Mouse (Mus musculus) v-Abl transformed pro-B cells (cell line): Measurements from ENCODE around the gene Rpl21.

Experiments
- in situ Hi-C, 2 experiments: fragments of 400-800 bp; cut with MboI; formaldehyde crosslinking; loops; one replicate each; pipeline ENCODE4 v1.15.1; 2025; ENCODE audit not compliant: unreplicated experiment in 2 of 2

The Rpl21 gene

GRCm38 (mm10) chr5:146832769-146833448, at the start of gene Rpl21:
TSS of gene Rpl21 (plus strand) at chr5:146832890.
- in situ Hi-C loops: no loop called here

GRCm38 (mm10) chr5:146783300-146783699, 49.4 kb upstream of the Rpl21 start:
- in situ Hi-C loops: no loop called here

- in situ Hi-C loops: no loop called here
Measured at GRCm38 (mm10) chr5:146783891-146784290, 48.8 kb upstream of the Rpl21 start.

GRCm38 (mm10) chr5:146786123-146786522, 46.6 kb upstream of the Rpl21 start:
- in situ Hi-C loops: no loop called here

- in situ Hi-C loops: no loop called here
Measured at GRCm38 (mm10) chr5:146789413-146789812, 43.3 kb upstream of the Rpl21 start.

- in situ Hi-C loops: loop anchor here in 1 of 2 experiments (5.0 kb wide), 1 partner anchor 84 kb away; no protein-coding TSS in a partner anchor
Measured at GRCm38 (mm10) chr5:146790944-146791343, 41.7 kb upstream of the Rpl21 start.

GRCm38 (mm10) chr5:146792140-146792791, 40.4 kb upstream of the Rpl21 start:
- in situ Hi-C loops: loop anchor here in 1 of 2 experiments (5.0 kb wide), 1 partner anchor 85 kb away; no protein-coding TSS in a partner anchor

GRCm38 (mm10) chr5:146793630-146794083, 39.0 kb upstream of the Rpl21 start:
- in situ Hi-C loops: loop anchor here in 1 of 2 experiments (5.0 kb wide), 1 partner anchor 86 kb away; no protein-coding TSS in a partner anchor

- in situ Hi-C loops: loop anchor here in 1 of 2 experiments (5.0 kb wide), 1 partner anchor 87 kb away; no protein-coding TSS in a partner anchor
Measured at GRCm38 (mm10) chr5:146794084-146794852, 38.4 kb upstream of the Rpl21 start.

- in situ Hi-C loops: loop anchor here in 1 of 2 experiments (5.0 kb wide), 1 partner anchor 88 kb away; no protein-coding TSS in a partner anchor
Measured at GRCm38 (mm10) chr5:146794853-146795252, 37.8 kb upstream of the Rpl21 start, which contains the start of gene Usp12. TSS of gene Usp12 (minus strand) at chr5:146795006.

- in situ Hi-C loops: no loop called here
Measured at GRCm38 (mm10) chr5:146795728-146796127, 37.0 kb upstream of the Rpl21 start.

- in situ Hi-C loops: no loop called here
Measured at GRCm38 (mm10) chr5:146798031-146798430, 34.7 kb upstream of the Rpl21 start.

GRCm38 (mm10) chr5:146806004-146806430, 26.7 kb upstream of the Rpl21 start:
- in situ Hi-C loops: no loop called here

GRCm38 (mm10) chr5:146809951-146810350, 22.7 kb upstream of the Rpl21 start:
- in situ Hi-C loops: no loop called here

- in situ Hi-C loops: no loop called here
Measured at GRCm38 (mm10) chr5:146812866-146813265, 19.8 kb upstream of the Rpl21 start.

- in situ Hi-C loops: no loop called here
Measured at GRCm38 (mm10) chr5:146813421-146813820, 19.3 kb upstream of the Rpl21 start.

GRCm38 (mm10) chr5:146815394-146815793, 17.3 kb upstream of the Rpl21 start:
- in situ Hi-C loops: no loop called here

GRCm38 (mm10) chr5:146817583-146817982, 15.1 kb upstream of the Rpl21 start:
- in situ Hi-C loops: no loop called here

- in situ Hi-C loops: no loop called here
Measured at GRCm38 (mm10) chr5:146818906-146819623, 13.6 kb upstream of the Rpl21 start.

- in situ Hi-C loops: loop anchor here in 1 of 2 experiments (10.0 kb wide), 1 partner anchor 118 kb away; no protein-coding TSS in a partner anchor
Measured at GRCm38 (mm10) chr5:146823005-146823404, 9.7 kb upstream of the Rpl21 start.
